ENCODE assay signal across 8 mouse cellular contexts in the genomic region with DNA sequence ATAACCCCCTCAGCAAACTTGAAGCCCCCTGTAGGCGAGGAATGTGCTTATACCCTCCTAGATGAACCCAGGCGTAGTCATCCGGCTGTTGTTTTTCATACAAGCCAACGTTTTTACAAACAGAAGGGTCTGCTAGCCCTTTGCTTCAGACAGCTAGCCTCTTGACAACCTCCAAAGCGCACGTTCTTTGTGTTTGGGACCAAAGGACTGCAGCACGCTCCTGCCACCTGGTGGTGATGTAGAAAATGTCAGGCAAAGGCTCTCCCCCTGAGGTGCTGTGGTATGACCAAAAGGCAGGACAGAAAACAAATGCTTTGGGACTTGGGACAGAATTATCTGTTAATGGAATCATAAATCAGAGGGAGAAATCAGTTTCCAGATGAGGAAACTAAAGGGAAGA.
DNase-seq lines count a peak whose midpoint lies in the region; ATAC-seq and TF ChIP-seq lines count a peak whose summit lies in the region.

No protein-coding gene starts in this region.

- no peak for ATAC-seq in kidney, postnatal 0 days (replicated peaks; ENCODE audit: low FRiP score, low read depth)
- no peak for ATAC-seq in liver, embryonic 13.5 days (ENCODE audit: low read depth)
- peak; percentile 81; the same call in 1 of the 2 replicates for ATAC-seq in neural tube, embryonic 15.5 days (ENCODE audit: low FRiP score)

- peak; percentile 84 for TF ChIP-seq EP300 in heart, adult 2 months (IDR thresholded peaks at IDR 0.05; ENCODE audit: insufficient read depth, low read depth, low read length)

- H3K36me3 ChIP-seq in heart, adult 2 months (ENCODE audit: control insufficient read depth, insufficient read depth, low read length), result no peaks in the 10 kb centered on the region
- H3K36me3 ChIP-seq in kidney, postnatal 0 days (ENCODE audit: insufficient read depth, low read length), result no peaks in the 10 kb centered on the region
- H3K36me3 ChIP-seq in liver, embryonic 13.5 days, result no peaks in the 10 kb centered on the region
- H3K36me3 ChIP-seq in neural tube, embryonic 15.5 days, result no peaks in the 10 kb centered on the region

- H3K27ac ChIP-seq in heart, adult 2 months, result no peak overlapping the region
- H3K27ac ChIP-seq in kidney, postnatal 0 days, result no peak overlapping the region
- H3K27ac ChIP-seq in liver, embryonic 13.5 days, result no peak overlapping the region
- no peak overlapping the region for H3K27ac ChIP-seq in neural tube, embryonic 15.5 days (replicated peaks)

- H3K79me2 ChIP-seq in heart, adult 2 months (replicated peaks; ENCODE audit: control insufficient read depth, insufficient read depth, low read length), result no peaks in the 10 kb centered on the region

- WGBS in heart, adult 2 months, result 5% methylated on average over 7 of the region's 7 CpGs
- WGBS in kidney, postnatal 0 days, result 6% methylated on average over 7 of the region's 7 CpGs
- WGBS in liver, embryonic 13.5 days (ENCODE audit: insufficient replicate concordance), result 5% methylated on average over 7 of the region's 7 CpGs
- WGBS in neural tube, embryonic 15.5 days, result 9% methylated on average over 7 of the region's 7 CpGs

- no peaks in the 10 kb centered on the region for H3K9me3 ChIP-seq in kidney, postnatal 0 days (replicated peaks; ENCODE audit: low read length)
- no peaks in the 10 kb centered on the region for H3K9me3 ChIP-seq in liver, embryonic 13.5 days (replicated peaks)
- H3K9me3 ChIP-seq in neural tube, embryonic 15.5 days (replicated peaks), result no peaks in the 10 kb centered on the region

- no peak overlapping the region for H3K4me3 ChIP-seq in heart, adult 2 months
- no peak overlapping the region for H3K4me3 ChIP-seq in kidney, postnatal 0 days (replicated peaks; ENCODE audit: low read depth, low read length)
- H3K4me3 ChIP-seq in liver, embryonic 13.5 days (replicated peaks), result no peak overlapping the region
- H3K4me3 ChIP-seq in neural tube, embryonic 15.5 days (replicated peaks), result no peak overlapping the region

- no peak overlapping the region for H3K9ac ChIP-seq in heart, adult 2 months (ENCODE audit: low read depth, low read length)
- H3K9ac ChIP-seq in kidney, postnatal 0 days (ENCODE audit: low read depth, low read length), result no peak overlapping the region
- no peak overlapping the region for H3K9ac ChIP-seq in liver, embryonic 13.5 days
- H3K9ac ChIP-seq in neural tube, embryonic 15.5 days (replicated peaks), result no peak overlapping the region

- H3K27me3 ChIP-seq in heart, adult 2 months (ENCODE audit: control insufficient read depth, insufficient read depth, low read length), result no peaks in the 10 kb centered on the region
- no peaks in the 10 kb centered on the region for H3K27me3 ChIP-seq in kidney, postnatal 0 days (ENCODE audit: insufficient read depth, low read length)
- H3K27me3 ChIP-seq in liver, embryonic 13.5 days, result no peaks in the 10 kb centered on the region
- H3K27me3 ChIP-seq in neural tube, embryonic 15.5 days (replicated peaks), result no peaks in the 10 kb centered on the region

- H3K4me1 ChIP-seq in heart, adult 2 months (ENCODE audit: control insufficient read depth, insufficient read depth, low read length), result no peaks in the 10 kb centered on the region
- no peaks in the 10 kb centered on the region for H3K4me1 ChIP-seq in kidney, postnatal 0 days (replicated peaks; ENCODE audit: insufficient read depth, low read length)
- no peaks in the 10 kb centered on the region for H3K4me1 ChIP-seq in liver, embryonic 13.5 days (replicated peaks)
- peaks cover 15% of the 10 kb centered on the region for H3K4me1 ChIP-seq in neural tube, embryonic 15.5 days

- intact Hi-C loops in heart, adult 2 months (cut with DNase I), result loop anchor here (1.0 to 5.0 kb wide), 2 partner anchors 318 to 1309 kb away; no protein-coding TSS in a partner anchor

- DNase-seq in 3134 (ENCODE audit: extremely low read depth, insufficient read length, low spot score), result peak; percentile 40
- DNase-seq in adrenal gland, adult 8-10 months, result peak; percentile 49
- DNase-seq in embryo, embryonic 11.5 days (ENCODE audit: low read depth, low spot score), result peak; percentile 66
- DNase-seq in heart, adult 2 months, result peak; percentile 48 to 82
- DNase-seq in kidney, postnatal 0 days (ENCODE audit: low spot score), result peak; percentile 87
- DNase-seq in liver, embryonic 13.5 days, result peak; percentile 16
- peak; percentile 19 to 20 for DNase-seq in thymus, adult 18-20 months

- TF ChIP-seq POLR2A in heart, adult 2 months (IDR thresholded peaks at IDR 0.05; ENCODE audit: insufficient read depth, low read depth, low read length), result no peak

- no peak for TF ChIP-seq CTCF in heart, adult 2 months (IDR thresholded peaks at IDR 0.05)
- TF ChIP-seq CTCF in kidney, postnatal 0 days (IDR thresholded peaks at IDR 0.05; ENCODE audit: low read depth), result peak; percentile 98

- no peak overlapping the region for H3K4me2 ChIP-seq in kidney, postnatal 0 days (ENCODE audit: low read length)
- no peak overlapping the region for H3K4me2 ChIP-seq in liver, embryonic 13.5 days
- H3K4me2 ChIP-seq in neural tube, embryonic 15.5 days, result no peak overlapping the region

Comparison
In these comparisons a context has a peak if more than half of its experiments do, and no peak if none do; other contexts are left out.
1. DNase-seq: peak in every context shown above with its lines; median percentile 87 in kidney, postnatal 0 days; 66 in embryo, embryonic 11.5 days; 65 in heart, adult 2 months; 49 in adrenal gland, adult 8-10 months; 40 in 3134; 20 in thymus, adult 18-20 months; 16 in liver, embryonic 13.5 days.